Mouse (Mus musculus): ENCODE measurements around the gene Ank.

- no peak for TF ChIP-seq CTCF (IDR thresholded peaks at IDR 0.05; ENCODE audit: borderline replicate concordance, control insufficient read depth, extremely low read depth, insufficient read depth, low read length, poor library complexity)
- TF ChIP-seq POLR2A (IDR thresholded peaks at IDR 0.05; ENCODE audit: control insufficient read depth, extremely low read depth, insufficient read depth, low read length, poor library complexity): no peak
Observed at GRCm38 (mm10) chr15:27477630-27478029, 11.2 kb downstream of the Ank start.
